Mouse (Mus musculus): ENCODE measurements around the gene Grin2d. TPM values are rescaled to one million over a fixed set of nuclear protein-coding genes. Genes with fewer than 3 reads are reported as not detected.
A peak's percentile ranks its signal among the peaks of the same experiment; 100 is the strongest.
"Not testable (repeated sequence)": the region's sequence is repeated elsewhere in the genome, so short reads cannot be mapped to it uniquely, and the experiment has no call there.

The Grin2d gene
- total RNA-seq (2015; ENCODE audit: low replicate concordance) (not detected in 2 replicates), total RNA-seq (2017; ENCODE audit: low replicate concordance) (not detected in 2 replicates)

- not testable (repeated sequence) for ATAC-seq (replicated peaks; ENCODE audit: low FRiP score, poor library complexity, severe bottlenecking)
These were observed at the start of gene Grin2d for GRCm38 (mm10) chr7:45878278-45878677. TSS of gene Grin2d (minus strand) at chr7:45878378.

GRCm38 (mm10) chr7:45924429-45924816 is 46.2 kb upstream of the Grin2d start:
- no peak for ATAC-seq (replicated peaks; ENCODE audit: low FRiP score, poor library complexity, severe bottlenecking)

GRCm38 (mm10) chr7:45923762-45924428 is 45.7 kb upstream of the Grin2d start, which contains the start of gene Ccdc114:
TSS of gene Ccdc114 (plus strand) at chr7:45924072.
- ATAC-seq (replicated peaks; ENCODE audit: low FRiP score, poor library complexity, severe bottlenecking): peak; percentile 55

- ATAC-seq (replicated peaks; ENCODE audit: low FRiP score, poor library complexity, severe bottlenecking): peak; percentile 85
These were observed 45.0 kb upstream of the Grin2d start for GRCm38 (mm10) chr7:45922928-45923761.

GRCm38 (mm10) chr7:45921950-45922600 is 43.9 kb upstream of the Grin2d start:
- ATAC-seq (replicated peaks; ENCODE audit: low FRiP score, poor library complexity, severe bottlenecking): no peak

GRCm38 (mm10) chr7:45921242-45921621 is 43.1 kb upstream of the Grin2d start, which contains the start of gene Emp3:
TSS of gene Emp3 (minus strand) at chr7:45921404.
- ATAC-seq (replicated peaks; ENCODE audit: low FRiP score, poor library complexity, severe bottlenecking): no peak

GRCm38 (mm10) chr7:45920583-45921241 is 42.5 kb upstream of the Grin2d start:
- ATAC-seq (replicated peaks; ENCODE audit: low FRiP score, poor library complexity, severe bottlenecking): no peak

GRCm38 (mm10) chr7:45919761-45920160 is 41.6 kb upstream of the Grin2d start:
- ATAC-seq (replicated peaks; ENCODE audit: low FRiP score, poor library complexity, severe bottlenecking): no peak

- ATAC-seq (replicated peaks; ENCODE audit: low FRiP score, poor library complexity, severe bottlenecking): no peak
These were observed 41.0 kb upstream of the Grin2d start for GRCm38 (mm10) chr7:45919083-45919671.

GRCm38 (mm10) chr7:45917926-45918325 is 39.7 kb upstream of the Grin2d start:
- ATAC-seq (replicated peaks; ENCODE audit: low FRiP score, poor library complexity, severe bottlenecking): no peak

GRCm38 (mm10) chr7:45917004-45917704 is 39.0 kb upstream of the Grin2d start:
- no peak for ATAC-seq (replicated peaks; ENCODE audit: low FRiP score, poor library complexity, severe bottlenecking)

GRCm38 (mm10) chr7:45916056-45917003 is 38.2 kb upstream of the Grin2d start:
- peak; percentile 90 for ATAC-seq (replicated peaks; ENCODE audit: low FRiP score, poor library complexity, severe bottlenecking)

- no peak for ATAC-seq (replicated peaks; ENCODE audit: low FRiP score, poor library complexity, severe bottlenecking)
These were observed 36.8 kb upstream of the Grin2d start for GRCm38 (mm10) chr7:45915011-45915410.

GRCm38 (mm10) chr7:45914067-45914466 is 35.9 kb upstream of the Grin2d start:
- no peak for ATAC-seq (replicated peaks; ENCODE audit: low FRiP score, poor library complexity, severe bottlenecking)

GRCm38 (mm10) chr7:45909145-45909544 is 31.0 kb upstream of the Grin2d start:
- no peak for ATAC-seq (replicated peaks; ENCODE audit: low FRiP score, poor library complexity, severe bottlenecking)

- ATAC-seq (replicated peaks; ENCODE audit: low FRiP score, poor library complexity, severe bottlenecking): no peak
These were observed 30.2 kb upstream of the Grin2d start for GRCm38 (mm10) chr7:45908384-45908783.

- ATAC-seq (replicated peaks; ENCODE audit: low FRiP score, poor library complexity, severe bottlenecking): no peak
These were observed 28.4 kb upstream of the Grin2d start for GRCm38 (mm10) chr7:45906622-45907021.

GRCm38 (mm10) chr7:45902481-45903002 is 24.4 kb upstream of the Grin2d start:
- no peak for ATAC-seq (replicated peaks; ENCODE audit: low FRiP score, poor library complexity, severe bottlenecking)

All from erythroid progenitor cell, adult 5-6 weeks (primary cell).